Mouse (Mus musculus): Measurements from ENCODE around the gene Tpsg1.

GRCm38 (mm10) chr17:25320819-25321218, 48.3 kb upstream of the Tpsg1 start:
- TF ChIP-seq POLR2A (IDR thresholded peaks at IDR 0.05; ENCODE audit: borderline replicate concordance, control insufficient read depth, low read depth, low read length) = no peak
- TF ChIP-seq CTCF (IDR thresholded peaks at IDR 0.05; ENCODE audit: control insufficient read depth, insufficient read depth, low read length) = no peak
